Mouse (Mus musculus) CD4-positive naive resting alpha-beta T cell, adult 76 days (primary cell): ENCODE results near the gene Gm20896. TPM values are rescaled to one million over a fixed set of nuclear protein-coding genes. Genes with fewer than 3 reads are reported as not detected.

Experiments used
- total RNA-seq: library from RNA; stranded (reverse); gene quantifications from one replicate; pipeline ENCODE4 v1.2.4, GENCODE M21; 2023

Gm20896 gene
- total RNA-seq: not detected

GRCm38 (mm10) chrY:35921426-35921825, at the start of gene Gm20896:
Gene Gm20896 (minus strand): TSS chrY:35921526.

